Mouse (Mus musculus) retina, postnatal 1 day (tissue): Measurements from ENCODE around the gene Olfr341.

Experiments
- DNase-seq: peaks from one replicate; pipeline ENCODE4 v3.0.0-alpha.2; 2012

Olfr341 gene

DNA sequence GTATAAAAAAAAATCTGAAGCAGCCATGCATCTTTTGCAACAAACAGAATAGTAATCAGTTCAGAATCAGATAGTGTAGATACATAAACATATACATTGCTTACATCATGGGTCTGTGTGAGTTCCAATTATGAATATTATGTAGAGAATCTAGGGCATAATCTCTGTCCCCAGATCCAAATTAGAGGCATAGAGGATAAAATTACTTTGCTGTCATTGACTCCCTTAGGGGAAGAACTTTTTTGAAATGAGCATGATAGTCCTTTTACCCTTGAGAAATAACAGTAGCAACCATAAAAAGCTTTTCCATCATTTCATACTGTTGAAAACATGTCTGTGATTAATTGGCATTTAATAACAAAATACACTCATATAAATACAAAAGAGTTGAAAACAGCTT lies at the start of gene Olfr341:
Gene Olfr341, minus strand, starts transcription at position 101 of the 400 bp plus-strand sequence.
- no peak for DNase-seq

DNA sequence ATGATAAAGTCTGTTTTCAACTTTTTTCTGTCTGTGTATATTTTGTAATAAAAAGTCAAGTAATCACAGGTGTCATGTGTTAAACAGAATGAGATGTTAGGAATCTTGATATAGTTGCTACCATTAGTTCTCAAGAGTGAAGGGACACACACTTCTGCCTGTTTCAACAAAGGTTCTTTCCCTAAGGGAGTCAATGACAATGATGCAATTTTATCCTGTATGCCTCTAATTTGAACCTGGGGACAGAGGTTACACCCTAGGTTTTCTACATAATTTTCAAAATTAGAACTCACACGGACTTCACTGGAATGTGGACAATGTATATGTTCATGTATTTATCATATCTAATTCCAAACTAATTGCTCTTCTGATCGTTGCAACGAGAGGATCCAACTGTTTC lies 42.4 kb upstream of the Olfr341 start, which contains the start of gene Olfr342:
Gene Olfr342, plus strand, starts transcription at position 301 of the 400 bp plus-strand sequence.
- no peak for DNase-seq

DNA sequence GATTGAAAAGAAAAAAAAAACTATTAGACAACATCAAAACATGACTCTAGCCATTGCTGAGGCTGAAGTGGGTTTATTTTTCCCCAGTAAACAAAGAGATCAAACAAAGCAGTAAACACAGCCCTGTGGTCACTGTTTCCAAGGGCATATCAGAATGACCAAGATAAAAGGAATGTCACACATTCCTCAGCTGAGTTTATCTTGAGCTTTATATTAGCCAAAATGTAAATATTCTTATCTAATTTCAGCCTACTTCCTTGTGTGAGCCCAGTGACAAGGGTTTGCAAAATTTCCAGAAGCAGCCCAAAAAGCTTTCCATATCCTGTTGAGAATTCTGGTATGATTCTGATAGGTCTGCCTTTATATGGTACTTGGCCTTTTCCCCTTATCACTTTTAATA lies 8.6 kb downstream of the Olfr341 start:
- DNase-seq = no peak

DNA sequence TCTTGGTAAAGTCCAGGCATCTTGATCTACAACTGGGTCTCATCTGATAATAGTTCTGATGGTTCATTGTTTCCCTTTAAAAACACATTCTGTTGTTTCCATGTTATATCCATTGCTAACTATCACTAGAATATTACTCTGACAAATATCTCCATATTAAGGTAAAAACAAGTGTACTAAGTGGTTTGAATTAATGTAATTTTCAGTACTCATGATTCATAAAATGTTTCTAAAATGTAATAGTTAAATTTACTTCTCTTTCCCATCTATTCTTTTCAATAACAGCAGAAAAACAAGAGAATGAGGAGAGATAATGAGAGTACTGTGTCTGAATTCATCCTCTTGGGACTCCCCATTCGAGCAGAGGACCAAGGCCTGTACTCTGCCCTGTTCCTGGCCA lies 30.0 kb downstream of the Olfr341 start, which contains the start of gene Olfr340:
Gene Olfr340, plus strand, starts transcription at position 301 of the 400 bp plus-strand sequence.
- no peak for DNase-seq
